Mouse (Mus musculus) forebrain, postnatal 0 days (tissue): ENCODE results near the gene Tlr12. TPM values are rescaled to one million over a fixed set of nuclear protein-coding genes. Genes with fewer than 3 reads are reported as not detected.
A peak's percentile ranks its signal among the peaks of the same experiment; 100 is the strongest.
"Not testable (repeated sequence)": the region's sequence is repeated elsewhere in the genome, so short reads cannot be mapped to it uniquely, and the experiment has no call there.

Experiments
- ATAC-seq: fragments of 200-750 bp; cut with Nextera tagmentation; 2 replicates; pipeline ENCODE4 v1.8.0; 2017; ENCODE audit warnings: mild to moderate bottlenecking, moderate library complexity
- DNase-seq: peaks from one replicate; pipeline ENCODE4 v3.0.0-alpha.2; 2015
- H3K27ac ChIP-seq: fragments of 300-500 bp; sonication (generic); 2 replicates; pipeline ENCODE4 v1.5.1; 2014; ENCODE audit warnings: low read depth, mild to moderate bottlenecking, antibody characterized with exemption, low read length, moderate library complexity, mixed read lengths
- H3K27me3 ChIP-seq: fragments of 300-500 bp; sonication (generic); 2 replicates; pipeline ENCODE4 v1.6.1; 2014; ENCODE audit warnings: mild to moderate bottlenecking, low read length, mixed read lengths; ENCODE audit not compliant: insufficient read depth
- H3K36me3 ChIP-seq: fragments of 300-500 bp; sonication (generic); 2 replicates; pipeline ENCODE4 v1.6.1; 2014; ENCODE audit warnings: mild to moderate bottlenecking, moderate library complexity; ENCODE audit not compliant: insufficient read depth
- H3K4me1 ChIP-seq: fragments of 300-500 bp; sonication (generic); 2 replicates; pipeline ENCODE4 v1.6.1; 2014; ENCODE audit warnings: antibody characterized with exemption; ENCODE audit not compliant: insufficient read depth
- H3K4me2 ChIP-seq: fragments of 300-500 bp; sonication (generic); 2 replicates; pipeline ENCODE4 v1.6.1; 2014; ENCODE audit warnings: low read depth, mild to moderate bottlenecking, moderate library complexity
- H3K4me3 ChIP-seq: fragments of 300-500 bp; sonication (generic); 2 replicates; pipeline ENCODE4 v1.5.1; 2014; ENCODE audit warnings: low read depth, low read length, mixed read lengths
- H3K9ac ChIP-seq: fragments of 300-500 bp; sonication (generic); 2 replicates; pipeline ENCODE4 v1.6.1; 2014; ENCODE audit warnings: mild to moderate bottlenecking
- H3K9me3 ChIP-seq: fragments of 300-500 bp; sonication (generic); 2 replicates; pipeline ENCODE4 v1.6.1; 2016; ENCODE audit warnings: low read length
- CTCF ChIP-seq: sonication (generic); IDR thresholded peaks from 2 replicates; pipeline ENCODE4 v1.5.1; 2016; ENCODE audit warnings: antibody characterized with exemption, control low read depth, low read depth
- WGBS: fragments of 180-500 bp; shearing (Covaris S2); extraction: QIAGEN DNeasy Blood & Tissue Kit; methylation state at CpG from one replicate; pipeline ENCODE4 v1.1.7; 2014; 5-methylcytosine and 5-hydroxymethylcytosine counted together
- polyA plus RNA-seq: library from polyadenylated mRNA; unstranded; fragments of >200 nt; fragmentation: Nextera tagmentation; extraction: Ambion mirVana; gene quantifications from 2 replicates; pipeline ENCODE4 v1.2.1, GENCODE M21; 2015
- total RNA-seq: library from RNA; depleted of rRNA; stranded (reverse); fragments of >200 nt; gene quantifications from 2 replicates; pipeline ENCODE4 v1.2.3, GENCODE M21; 2014; rRNA removed

The Tlr12 gene
- total RNA-seq (1.2 and 1.6 TPM in 2 replicates), polyA plus RNA-seq (1.2 and 1.3 TPM in 2 replicates)

GRCm38 (mm10) chr4:128618246-128618911, at the start of gene Tlr12:
Tlr12 (minus strand) TSS chr4:128618619.
- no peak within 1 kb of the TSS for H3K4me3 ChIP-seq
- H3K27ac ChIP-seq: no peak within 1 kb of the TSS
- no peak for TF ChIP-seq CTCF
- no peak within 1 kb of the TSS for H3K9ac ChIP-seq
- DNase-seq: no peak
- no peaks in the 10 kb centered on the region for H3K27me3 ChIP-seq
- H3K4me2 ChIP-seq: no peak within 1 kb of the TSS
- no peaks in the 10 kb centered on the region for H3K4me1 ChIP-seq
- WGBS: 71% methylated on average over 15 of the region's 15 CpGs
- ATAC-seq: no peak
- no peaks in the 10 kb centered on the region for H3K9me3 ChIP-seq
- no peaks in the 10 kb centered on the region for H3K36me3 ChIP-seq

- H3K9ac ChIP-seq, H3K9me3 ChIP-seq, DNase-seq, H3K4me3 ChIP-seq, H3K27ac ChIP-seq, H3K36me3 ChIP-seq, ATAC-seq, H3K27me3 ChIP-seq, H3K4me2 ChIP-seq, H3K4me1 ChIP-seq: not testable (repeated sequence)
- 86% methylated on average over 4 of the region's 4 CpGs for WGBS
Measured at GRCm38 (mm10) chr4:128667195-128667594, 48.8 kb upstream of the Tlr12 start.

GRCm38 (mm10) chr4:128666362-128666761, 47.9 kb upstream of the Tlr12 start:
- not testable (repeated sequence) for H3K27me3 ChIP-seq, H3K36me3 ChIP-seq, ATAC-seq, DNase-seq, H3K27ac ChIP-seq, H3K4me2 ChIP-seq, H3K4me1 ChIP-seq, H3K4me3 ChIP-seq, H3K9me3 ChIP-seq, H3K9ac ChIP-seq
- WGBS: 68% methylated on average over 7 of the region's 7 CpGs

- no peaks in the 10 kb centered on the region for H3K9me3 ChIP-seq
- H3K4me2 ChIP-seq: no peak overlapping the region
- no peak overlapping the region for H3K4me3 ChIP-seq
- no peak overlapping the region for H3K27ac ChIP-seq
- H3K4me1 ChIP-seq: no peaks in the 10 kb centered on the region
- no peak for TF ChIP-seq CTCF
- no peak for ATAC-seq
- no peak for DNase-seq
- WGBS: 81% methylated on average over 3 of the region's 3 CpGs
- no peaks in the 10 kb centered on the region for H3K36me3 ChIP-seq
- H3K9ac ChIP-seq: no peak overlapping the region
- H3K27me3 ChIP-seq: no peaks in the 10 kb centered on the region
Measured at GRCm38 (mm10) chr4:128664002-128664401, 45.6 kb upstream of the Tlr12 start.

GRCm38 (mm10) chr4:128661063-128661462, 42.6 kb upstream of the Tlr12 start:
- Histone ChIP-seq H3K27ac (no peak overlapping the region), H3K27me3 (no peaks in the 10 kb centered on the region), H3K9ac (no peak overlapping the region), H3K4me1 (no peaks in the 10 kb centered on the region), H3K36me3 (no peaks in the 10 kb centered on the region), H3K4me3 (no peak overlapping the region), H3K9me3 (no peaks in the 10 kb centered on the region), H3K4me2 (no peak overlapping the region)
- 94% methylated on average over 8 of the region's 8 CpGs for WGBS
- ATAC-seq (no peak), DNase-seq (no peak)
- TF ChIP-seq CTCF: no peak

- Histone ChIP-seq H3K27ac (no peak overlapping the region), H3K4me1 (no peaks in the 10 kb centered on the region), H3K36me3 (no peaks in the 10 kb centered on the region), H3K9me3 (no peaks in the 10 kb centered on the region), H3K27me3 (no peaks in the 10 kb centered on the region), H3K9ac (no peak overlapping the region), H3K4me2 (no peak overlapping the region), H3K4me3 (no peak overlapping the region)
- no peak for TF ChIP-seq CTCF
- 86% methylated on average over 8 of the region's 8 CpGs for WGBS
- DNase-seq (no peak), ATAC-seq (no peak)
Measured at GRCm38 (mm10) chr4:128660196-128660595, 41.8 kb upstream of the Tlr12 start.

GRCm38 (mm10) chr4:128655446-128655845, 37.0 kb upstream of the Tlr12 start:
- TF ChIP-seq CTCF: no peak
- ATAC-seq (no peak), DNase-seq (peak; percentile 41)
- Histone ChIP-seq H3K4me3 (peak overlapping the region; percentile 67), H3K4me1 (no peaks in the 10 kb centered on the region), H3K9me3 (no peaks in the 10 kb centered on the region), H3K4me2 (peak overlapping the region; percentile 76), H3K9ac (peak overlapping the region; percentile 73), H3K27ac (peak overlapping the region; percentile 84), H3K27me3 (no peaks in the 10 kb centered on the region), H3K36me3 (no peaks in the 10 kb centered on the region)
- WGBS: 3% methylated on average over 12 of the region's 12 CpGs
